Mouse (Mus musculus) lung, embryonic 16.5 days (tissue): ENCODE data around the gene Gm884. TPM values are rescaled to one million over a fixed set of nuclear protein-coding genes. Genes with fewer than 3 reads are reported as not detected.

Experiments
- ATAC-seq: fragments of 200-750 bp; cut with Nextera tagmentation; 2 replicates; pipeline ENCODE4 v1.8.0; 2017; ENCODE audit warnings: low read depth, mild to moderate bottlenecking, moderate library complexity
- H3K27ac ChIP-seq: fragments of 300-500 bp; sonication (generic); 2 replicates; pipeline ENCODE4 v1.5.1; 2014; ENCODE audit warnings: mild to moderate bottlenecking, control low read depth, low read length
- H3K27me3 ChIP-seq: fragments of 300-500 bp; sonication (generic); 2 replicates; pipeline ENCODE4 v1.6.1; 2014; ENCODE audit warnings: low read depth, low read length, mixed read lengths; ENCODE audit not compliant: control insufficient read depth, insufficient read depth
- H3K36me3 ChIP-seq: fragments of 300-500 bp; sonication (generic); 2 replicates; pipeline ENCODE4 v1.6.1; 2014; ENCODE audit warnings: low read length; ENCODE audit not compliant: control insufficient read depth, insufficient read depth
- H3K4me1 ChIP-seq: fragments of 300-500 bp; sonication (generic); replicated peaks from 2 replicates; pipeline ENCODE4 v1.6.1; 2014; ENCODE audit warnings: low read length, mixed read lengths; ENCODE audit not compliant: control insufficient read depth, insufficient read depth
- H3K4me2 ChIP-seq: fragments of 300-500 bp; sonication (generic); 2 replicates; pipeline ENCODE4 v1.6.1; 2014; ENCODE audit warnings: low read depth, low read length, control low read depth
- H3K4me3 ChIP-seq: fragments of 300-500 bp; sonication (generic); 2 replicates; pipeline ENCODE4 v1.5.1; 2014; ENCODE audit warnings: mild to moderate bottlenecking, low read length, control low read depth
- H3K9ac ChIP-seq: fragments of 300-500 bp; sonication (generic); 2 replicates; pipeline ENCODE4 v1.6.1; 2014; ENCODE audit warnings: low read length, control low read depth
- H3K9me3 ChIP-seq: fragments of 300-500 bp; sonication (generic); 2 replicates; pipeline ENCODE4 v1.6.1; 2016; ENCODE audit warnings: low read length; ENCODE audit not compliant: control insufficient read depth
- WGBS: fragments of 180-500 bp; shearing (Covaris S2); extraction: QIAGEN DNeasy Blood & Tissue Kit; methylation state at CpG from one replicate; pipeline ENCODE4 v1.1.7; 2014; 5-methylcytosine and 5-hydroxymethylcytosine counted together
- polyA plus RNA-seq: library from polyadenylated mRNA; unstranded; fragments of >200 nt; fragmentation: Nextera tagmentation; extraction: Ambion mirVana; gene quantifications from 2 replicates; pipeline ENCODE4 v1.2.1, GENCODE M21; 2015

The Gm884 gene
- polyA plus RNA-seq: not detected in 2 replicates

- H3K4me1 ChIP-seq: no peaks in the 10 kb centered on the region
- no peaks in the 10 kb centered on the region for H3K9me3 ChIP-seq
- no peak for ATAC-seq
- no peak within 1 kb of the TSS for H3K4me3 ChIP-seq
- 79% methylated on average over 9 of the region's 9 CpGs for WGBS
- no peaks in the 10 kb centered on the region for H3K36me3 ChIP-seq
- no peak within 1 kb of the TSS for H3K27ac ChIP-seq
- no peak within 1 kb of the TSS for H3K9ac ChIP-seq
- no peaks in the 10 kb centered on the region for H3K27me3 ChIP-seq
- H3K4me2 ChIP-seq: no peak within 1 kb of the TSS
Observed at GRCm38 (mm10) chr11:103621040-103621439, at the start of gene Gm884. Gm884 (minus strand) TSS chr11:103621140.

GRCm38 (mm10) chr11:103666907-103667426, 46.0 kb upstream of the Gm884 start:
- no peaks in the 10 kb centered on the region for H3K27me3 ChIP-seq
- ATAC-seq: no peak
- H3K4me2 ChIP-seq: no peak overlapping the region
- H3K27ac ChIP-seq: no peak overlapping the region
- no peak overlapping the region for H3K9ac ChIP-seq
- WGBS: 58% methylated on average over 13 of the region's 13 CpGs
- H3K9me3 ChIP-seq: no peaks in the 10 kb centered on the region
- no peak overlapping the region for H3K4me3 ChIP-seq
- no peaks in the 10 kb centered on the region for H3K36me3 ChIP-seq
- H3K4me1 ChIP-seq: no peaks in the 10 kb centered on the region

- Histone ChIP-seq H3K4me1 (no peaks in the 10 kb centered on the region), H3K9ac (no peak overlapping the region), H3K4me2 (no peak overlapping the region), H3K4me3 (no peak overlapping the region), H3K27ac (no peak overlapping the region), H3K36me3 (no peaks in the 10 kb centered on the region), H3K27me3 (no peaks in the 10 kb centered on the region), H3K9me3 (no peaks in the 10 kb centered on the region)
- ATAC-seq: no peak
- 36% methylated on average over 10 of the region's 10 CpGs for WGBS
Observed at GRCm38 (mm10) chr11:103666181-103666906, 45.4 kb upstream of the Gm884 start.

- 45% methylated on average over 1 of the region's 1 CpGs for WGBS
- Histone ChIP-seq H3K4me1 (no peaks in the 10 kb centered on the region), H3K4me3 (no peak overlapping the region), H3K36me3 (no peaks in the 10 kb centered on the region), H3K4me2 (no peak overlapping the region), H3K9ac (no peak overlapping the region), H3K27ac (no peak overlapping the region), H3K9me3 (no peaks in the 10 kb centered on the region), H3K27me3 (no peaks in the 10 kb centered on the region; the same call in 1 of the 2 replicates)
- no peak for ATAC-seq
Observed at GRCm38 (mm10) chr11:103665695-103666094, 44.8 kb upstream of the Gm884 start.

GRCm38 (mm10) chr11:103663119-103663518, 42.2 kb upstream of the Gm884 start:
- Histone ChIP-seq H3K36me3 (no peaks in the 10 kb centered on the region), H3K27me3 (no peaks in the 10 kb centered on the region; the same call in 1 of the 2 replicates), H3K9ac (no peak overlapping the region), H3K4me3 (no peak overlapping the region), H3K9me3 (no peaks in the 10 kb centered on the region), H3K27ac (no peak overlapping the region), H3K4me2 (no peak overlapping the region), H3K4me1 (no peaks in the 10 kb centered on the region)
- WGBS: 77% methylated on average over 8 of the region's 8 CpGs
- no peak for ATAC-seq

- no peak for ATAC-seq
- no peaks in the 10 kb centered on the region for H3K4me1 ChIP-seq
- H3K27ac ChIP-seq: no peak overlapping the region
- H3K9ac ChIP-seq: no peak overlapping the region
- H3K27me3 ChIP-seq: no peaks in the 10 kb centered on the region; the same call in 1 of the 2 replicates
- no peaks in the 10 kb centered on the region for H3K9me3 ChIP-seq
- WGBS: 59% methylated on average over 5 of the region's 5 CpGs
- no peaks in the 10 kb centered on the region for H3K36me3 ChIP-seq
- H3K4me3 ChIP-seq: no peak overlapping the region
- no peak overlapping the region for H3K4me2 ChIP-seq
Observed at GRCm38 (mm10) chr11:103662546-103662945, 41.6 kb upstream of the Gm884 start.

GRCm38 (mm10) chr11:103661863-103662262, 40.9 kb upstream of the Gm884 start:
- no peak for ATAC-seq
- Histone ChIP-seq H3K9ac (no peak overlapping the region), H3K27ac (no peak overlapping the region), H3K36me3 (no peaks in the 10 kb centered on the region), H3K4me3 (no peak overlapping the region), H3K4me1 (no peaks in the 10 kb centered on the region), H3K27me3 (no peaks in the 10 kb centered on the region; the same call in 1 of the 2 replicates), H3K4me2 (no peak overlapping the region), H3K9me3 (no peaks in the 10 kb centered on the region)
- WGBS: 43% methylated on average over 4 of the region's 4 CpGs

- no peak overlapping the region for H3K4me3 ChIP-seq
- H3K4me2 ChIP-seq: no peak overlapping the region
- no peaks in the 10 kb centered on the region; the same call in 1 of the 2 replicates for H3K27me3 ChIP-seq
- ATAC-seq: no peak
- 79% methylated on average over 7 of the region's 7 CpGs for WGBS
- H3K4me1 ChIP-seq: no peaks in the 10 kb centered on the region
- H3K9me3 ChIP-seq: no peaks in the 10 kb centered on the region
- no peak overlapping the region for H3K9ac ChIP-seq
- no peak overlapping the region for H3K27ac ChIP-seq
- no peaks in the 10 kb centered on the region for H3K36me3 ChIP-seq
Observed at GRCm38 (mm10) chr11:103658189-103658588, 37.2 kb upstream of the Gm884 start.

- H3K36me3 ChIP-seq: no peaks in the 10 kb centered on the region
- H3K27me3 ChIP-seq: peaks cover 4% of the 10 kb centered on the region
- H3K4me1 ChIP-seq: no peaks in the 10 kb centered on the region
- no peak overlapping the region for H3K4me3 ChIP-seq
- no peaks in the 10 kb centered on the region for H3K9me3 ChIP-seq
- H3K27ac ChIP-seq: no peak overlapping the region
- 2% methylated on average over 3 of the region's 3 CpGs for WGBS
- no peak overlapping the region for H3K4me2 ChIP-seq
- ATAC-seq: no peak
- H3K9ac ChIP-seq: no peak overlapping the region
Observed at GRCm38 (mm10) chr11:103656520-103656919, 35.6 kb upstream of the Gm884 start.
